Mouse (Mus musculus) intestine, postnatal 0 days (tissue): ENCODE data around the gene Trak1. TPM values are rescaled to one million over a fixed set of nuclear protein-coding genes. Genes with fewer than 3 reads are reported as not detected.

Source experiments
- ATAC-seq: fragments of 200-750 bp; cut with Nextera tagmentation; 2 replicates; pipeline ENCODE4 v1.8.0; 2017; ENCODE audit warnings: mild to moderate bottlenecking, moderate TSS enrichment, moderate library complexity
- H3K27ac ChIP-seq: fragments of 300-500 bp; sonication (generic); 2 replicates; pipeline ENCODE4 v1.5.1; 2014; ENCODE audit warnings: mild to moderate bottlenecking, low read depth, low read length, moderate library complexity
- H3K27me3 ChIP-seq: fragments of 300-500 bp; sonication (generic); replicated peaks from 2 replicates; pipeline ENCODE4 v1.6.1; 2014; ENCODE audit warnings: low read length, mixed read lengths; ENCODE audit not compliant: control insufficient read depth, insufficient read depth
- H3K36me3 ChIP-seq: fragments of 300-500 bp; sonication (generic); 2 replicates; pipeline ENCODE4 v1.6.1; 2014; ENCODE audit warnings: mild to moderate bottlenecking, moderate library complexity; ENCODE audit not compliant: control insufficient read depth, insufficient read depth
- H3K4me1 ChIP-seq: fragments of 300-500 bp; sonication (generic); replicated peaks from 2 replicates; pipeline ENCODE4 v1.6.1; 2014; ENCODE audit warnings: antibody characterized with exemption, low read length, mixed read lengths; ENCODE audit not compliant: control insufficient read depth, insufficient read depth
- H3K4me2 ChIP-seq: fragments of 300-500 bp; sonication (generic); replicated peaks from 2 replicates; pipeline ENCODE4 v1.6.1; 2014; ENCODE audit warnings: low read depth, mild to moderate bottlenecking, moderate library complexity
- H3K4me3 ChIP-seq: fragments of 300-500 bp; sonication (generic); 2 replicates; pipeline ENCODE4 v1.5.1; 2014; ENCODE audit warnings: low read depth, low read length
- H3K9ac ChIP-seq: fragments of 300-500 bp; sonication (generic); 2 replicates; pipeline ENCODE4 v1.6.1; 2014; ENCODE audit warnings: mild to moderate bottlenecking, low read depth, low read length
- H3K9me3 ChIP-seq: fragments of 300-500 bp; sonication (generic); 2 replicates; pipeline ENCODE4 v1.6.1; 2016; ENCODE audit warnings: mixed run types; ENCODE audit not compliant: control insufficient read depth
- CTCF ChIP-seq: sonication (generic); IDR thresholded peaks from 2 replicates; pipeline ENCODE4 v1.5.1; 2016; ENCODE audit warnings: low read depth, mild to moderate bottlenecking, control low read depth, antibody characterized with exemption, moderate library complexity
- WGBS: fragments of 180-500 bp; shearing (Covaris S2); extraction: QIAGEN DNeasy Blood & Tissue Kit; methylation state at CpG from one replicate; pipeline ENCODE4 v1.1.7; 2014; 5-methylcytosine and 5-hydroxymethylcytosine counted together
- polyA plus RNA-seq: library from polyadenylated mRNA; unstranded; fragments of >200 nt; fragmentation: Nextera tagmentation; extraction: Ambion mirVana; gene quantifications from 2 replicates; pipeline ENCODE4 v1.2.1, GENCODE M21; 2015

Gene Trak1
- polyA plus RNA-seq, 1 experiment from 2014 or later = 16.3 TPM

GRCm38 (mm10) chr9:121366135-121366863 is 69.0 kb downstream of the Trak1 start:
- no peak for TF ChIP-seq CTCF
- Histone ChIP-seq H3K9ac (no peak overlapping the region), H3K27me3 (no peaks in the 10 kb centered on the region), H3K4me2 (no peak overlapping the region), H3K4me3 (no peak overlapping the region), H3K36me3 (peaks cover 26% of the 10 kb centered on the region), H3K9me3 (no peaks in the 10 kb centered on the region), H3K4me1 (no peaks in the 10 kb centered on the region; the same call in 1 of the 2 replicates), H3K27ac (no peak overlapping the region; the same call in 1 of the 2 replicates)
- WGBS = 72% methylated on average over 18 of the region's 18 CpGs
- ATAC-seq = no peak

- Histone ChIP-seq H3K27ac (no peak overlapping the region), H3K4me2 (no peak overlapping the region), H3K27me3 (no peaks in the 10 kb centered on the region), H3K9me3 (no peaks in the 10 kb centered on the region), H3K4me1 (no peaks in the 10 kb centered on the region; the same call in 1 of the 2 replicates), H3K4me3 (no peak overlapping the region), H3K9ac (no peak overlapping the region), H3K36me3 (peaks cover 26% of the 10 kb centered on the region)
- WGBS = 76% methylated on average over 12 of the region's 12 CpGs
- no peak for TF ChIP-seq CTCF
- no peak for ATAC-seq
Observed at GRCm38 (mm10) chr9:121366864-121367245, 69.6 kb downstream of the Trak1 start.

- Histone ChIP-seq H3K27ac (no peak overlapping the region), H3K4me1 (no peaks in the 10 kb centered on the region; the same call in 1 of the 2 replicates), H3K27me3 (no peaks in the 10 kb centered on the region), H3K36me3 (peaks cover 19% of the 10 kb centered on the region), H3K9ac (no peak overlapping the region), H3K4me2 (no peak overlapping the region), H3K4me3 (no peak overlapping the region), H3K9me3 (no peaks in the 10 kb centered on the region)
- no peak for ATAC-seq
- 79% methylated on average over 6 of the region's 6 CpGs for WGBS
- no peak for TF ChIP-seq CTCF
Observed at GRCm38 (mm10) chr9:121369573-121369972, 72.3 kb downstream of the Trak1 start.

- peak overlapping the region; percentile 58 for H3K27ac ChIP-seq
- 4% methylated on average over 13 of the region's 18 CpGs for WGBS
- peak overlapping the region; percentile 4 for H3K4me3 ChIP-seq
- no peak; the same call in 1 of the 2 replicates for TF ChIP-seq CTCF
- no peaks in the 10 kb centered on the region for H3K9me3 ChIP-seq
- H3K27me3 ChIP-seq = no peaks in the 10 kb centered on the region
- peak overlapping the region; percentile 58 for H3K4me2 ChIP-seq
- H3K4me1 ChIP-seq = no peaks in the 10 kb centered on the region; the same call in 1 of the 2 replicates
- ATAC-seq = peak; percentile 91
- peak overlapping the region; percentile 44; the same call in 1 of the 2 replicates for H3K9ac ChIP-seq
- H3K36me3 ChIP-seq = peaks cover under 1% of the 10 kb centered on the region; the same call in 1 of the 2 replicates
Observed at GRCm38 (mm10) chr9:121371346-121371891, 74.1 kb downstream of the Trak1 start.

GRCm38 (mm10) chr9:121371946-121372646 is 74.8 kb downstream of the Trak1 start:
- WGBS = 28% methylated on average over 11 of the region's 13 CpGs
- TF ChIP-seq CTCF = no peak
- H3K9ac ChIP-seq = no peak overlapping the region

GRCm38 (mm10) chr9:121373107-121373506 is 75.8 kb downstream of the Trak1 start:
- H3K4me3 ChIP-seq = no peak overlapping the region
- no peak for TF ChIP-seq CTCF
- H3K4me2 ChIP-seq = no peak overlapping the region
- H3K9ac ChIP-seq = no peak overlapping the region
- H3K27me3 ChIP-seq = no peaks in the 10 kb centered on the region
- H3K9me3 ChIP-seq = no peaks in the 10 kb centered on the region
- 70% methylated on average over 13 of the region's 13 CpGs for WGBS
- H3K36me3 ChIP-seq = no peaks in the 10 kb centered on the region
- no peak overlapping the region for H3K27ac ChIP-seq
- ATAC-seq = no peak
- no peaks in the 10 kb centered on the region; the same call in 1 of the 2 replicates for H3K4me1 ChIP-seq

More at GRCm38 (mm10) chr9:121371946-121372646, 74.8 kb downstream of the Trak1 start:
- Histone ChIP-seq H3K4me2 (peak overlapping the region; percentile 58), H3K36me3 (no peaks in the 10 kb centered on the region), H3K9me3 (no peaks in the 10 kb centered on the region), H3K27ac (peak overlapping the region; percentile 46), H3K27me3 (no peaks in the 10 kb centered on the region), H3K4me1 (no peaks in the 10 kb centered on the region; the same call in 1 of the 2 replicates), H3K4me3 (peak overlapping the region; percentile 4)
- peak; percentile 18 for ATAC-seq
